Comparison of ENCODE assay signal across 11 mouse cellular contexts in genomic region chr11:76810706-76811495, GRCm38 (mm10). TPM values are rescaled to one million over a fixed set of nuclear protein-coding genes. Genes with fewer than 3 reads are reported as not detected.
DNase-seq lines count a peak whose midpoint lies in the region; ATAC-seq and TF ChIP-seq lines count a peak whose summit lies in the region.
"Had no signal": no experiment of that assay in that cellular context is flagged by ENCODE, and none has a peak within 500 bp of the region (broad histone marks: within the 10 kb centered on the region; RNA-seq: fewer than 3 reads in every experiment).

No protein-coding gene starts in this region.

- H3K4me2 ChIP-seq in heart, postnatal 0 days (ENCODE audit: low read depth, low read length): no peak overlapping the region
- H3K4me2 ChIP-seq: embryonic facial prominence, embryonic 15.5 days; heart, embryonic 13.5 days; liver, embryonic 15.5 days had no signal

- H3K4me3 ChIP-seq in heart, postnatal 0 days (ENCODE audit: low read depth, low read length): no peak overlapping the region
- H3K4me3 ChIP-seq: embryonic facial prominence, embryonic 15.5 days; heart, embryonic 13.5 days; liver, embryonic 15.5 days had no signal

- intact Hi-C loops in heart, postnatal 25 days (cut with DNase I): loop anchor here (1.0 to 5.0 kb wide), 2 partner anchors 36 to 83 kb away; partner anchors contain the start of gene Cpd

- H3K9me3 ChIP-seq in heart, postnatal 0 days (replicated peaks; ENCODE audit: control insufficient read depth, low read length): no peaks in the 10 kb centered on the region
- H3K9me3 ChIP-seq: embryonic facial prominence, embryonic 15.5 days; heart, embryonic 13.5 days; liver, embryonic 15.5 days had no signal

- peak; percentile 57 for TF ChIP-seq CTCF in heart, postnatal 0 days (IDR thresholded peaks at IDR 0.05; ENCODE audit: low read depth)
- TF ChIP-seq CTCF in brain, embryonic 14.5 days (IDR thresholded peaks at IDR 0.05; ENCODE audit: borderline replicate concordance, extremely low read depth, insufficient read depth, insufficient read length): peak; percentile 18; the same call in 1 of the 2 replicates

- no peak for ATAC-seq in heart, postnatal 0 days (ENCODE audit: insufficient read depth, low read depth)
- no peak for ATAC-seq in activated CD4-positive, CD25-positive, alpha-beta regulatory T cell, adult 4 months

- peaks cover 10% of the 10 kb centered on the region for H3K4me1 ChIP-seq in heart, postnatal 0 days (ENCODE audit: control insufficient read depth, insufficient read depth)
- H3K4me1 ChIP-seq: embryonic facial prominence, embryonic 15.5 days; liver, embryonic 15.5 days had no signal

- H3K9ac ChIP-seq in heart, postnatal 0 days (replicated peaks; ENCODE audit: low read depth, low read length): no peak overlapping the region
- H3K9ac ChIP-seq: embryonic facial prominence, embryonic 15.5 days; heart, embryonic 13.5 days; liver, embryonic 15.5 days had no signal

- DNase-seq in heart, postnatal 0 days (ENCODE audit: low spot score): no peak
- DNase-seq in heart, postnatal 25 days (ENCODE audit: low spot score): no peak
- DNase-seq in ovary, postnatal 36 days (ENCODE audit: low spot score): peak; percentile 19
- no peak for DNase-seq in ovary, adult 18-20 months (ENCODE audit: low spot score)
- no peak for DNase-seq in brain, embryonic 14.5 days (ENCODE audit: low read depth)
- peak; percentile 51 for DNase-seq in lung, postnatal 36 days
- DNase-seq in left cerebral cortex, adult 8-10 months (ENCODE audit: low spot score in 2 of 2): no peak

- TF ChIP-seq EP300 in heart, postnatal 0 days (IDR thresholded peaks at IDR 0.05; ENCODE audit: low read depth): no peak

- H3K27me3 ChIP-seq in heart, postnatal 0 days (ENCODE audit: control insufficient read depth, insufficient read depth, low read length): no peaks in the 10 kb centered on the region
- H3K27me3 ChIP-seq: embryonic facial prominence, embryonic 15.5 days; heart, embryonic 13.5 days; liver, embryonic 15.5 days had no signal

- H3K27ac ChIP-seq in heart, postnatal 0 days (ENCODE audit: low read depth): no peak overlapping the region
- H3K27ac ChIP-seq: embryonic facial prominence, embryonic 15.5 days; heart, embryonic 13.5 days; liver, embryonic 15.5 days had no signal

- H3K36me3 ChIP-seq in heart, postnatal 0 days (replicated peaks; ENCODE audit: control insufficient read depth, insufficient read depth, low read length): peaks cover 60% of the 10 kb centered on the region

- WGBS in heart, postnatal 0 days: 79% methylated on average over 9 of the region's 9 CpGs

- no peak for TF ChIP-seq POLR2A in brain, embryonic 14.5 days (IDR thresholded peaks at IDR 0.05; ENCODE audit: borderline replicate concordance, extremely low read depth, insufficient read depth, insufficient read length, poor library complexity, severe bottlenecking)

RNA-seq across cellular contexts. Expression of gene Cpd, which starts 35.9 kb away (rescaled TPM):
- 58.6 and 66.9 TPM in 2 replicates for total RNA-seq in heart, postnatal 0 days (2014; rRNA removed; ENCODE audit: low replicate concordance)
- 7.6 and 8.6 TPM in 2 replicates for polyA plus RNA-seq in heart, postnatal 0 days (2015; fragmentation: Nextera tagmentation; extraction: Ambion mirVana)
- total RNA-seq in heart, postnatal 25 days (2021): 10 to 100 TPM; 36.7 to 43.9 TPM
- 15.4 and 19.2 TPM in 2 replicates for polyA plus RNA-seq in brain, embryonic 14.5 days (2012; rRNA removed)
- total RNA-seq in left cerebral cortex, adult 8-10 months (2022): 10 to 100 TPM; 53.6 to 58.6 (median 54.1) TPM
- 1 to 10 TPM; 4.8 to 6.1 TPM for polyA plus RNA-seq in activated CD4-positive, CD25-positive, alpha-beta regulatory T cell, adult 4 months (2017; shearing (Covaris generic))

RNA-seq across cellular contexts. Expression of gene Gosr1, which starts 47.5 kb away (rescaled TPM):
- 15.3 and 35.4 TPM in 2 replicates for total RNA-seq in heart, postnatal 0 days (2014; rRNA removed; ENCODE audit: low replicate concordance)
- 15.4 and 16.8 TPM in 2 replicates for polyA plus RNA-seq in heart, postnatal 0 days (2015; fragmentation: Nextera tagmentation; extraction: Ambion mirVana)
- 10 to 100 TPM; 25.2 to 26.7 TPM for total RNA-seq in heart, postnatal 25 days (2021)
- polyA plus RNA-seq in brain, embryonic 14.5 days (2012; rRNA removed): 24.1 and 27.0 TPM in 2 replicates
- total RNA-seq in left cerebral cortex, adult 8-10 months (2022): 10 to 100 TPM; 40.7 to 61.7 (median 52.5) TPM
- 10 to 100 TPM; 37.2 to 40.2 TPM for polyA plus RNA-seq in activated CD4-positive, CD25-positive, alpha-beta regulatory T cell, adult 4 months (2017; shearing (Covaris generic))

Comparison
In these comparisons a context has a peak if more than half of its experiments do, and no peak if none do; other contexts are left out.
1. DNase-seq: peak in ovary, postnatal 36 days (single experiment) and lung, postnatal 36 days (single experiment); none in heart, postnatal 0 days (single experiment), heart, postnatal 25 days (single experiment), ovary, adult 18-20 months (single experiment), brain, embryonic 14.5 days (single experiment) and left cerebral cortex, adult 8-10 months (0 of 2).